Mouse (Mus musculus) brain, embryonic 14.5 days (tissue): ENCODE measurements around the gene Sdr9c7.

Source experiments
- CTCF ChIP-seq: fragments of 200-500 bp; IDR thresholded peaks from 2 replicates; pipeline ENCODE4 v1.5.1; 2012; ENCODE audit warnings: inconsistent platforms, mild to moderate bottlenecking, moderate library complexity, borderline replicate concordance; ENCODE audit not compliant: insufficient read depth, insufficient read length; ENCODE audit errors: extremely low read depth
- POLR2A ChIP-seq: fragments of 200-500 bp; IDR thresholded peaks from 2 replicates; pipeline ENCODE4 v1.6.1; 2012; ENCODE audit warnings: mild to moderate bottlenecking, inconsistent platforms, borderline replicate concordance; ENCODE audit not compliant: poor library complexity, insufficient read depth, insufficient read length, severe bottlenecking; ENCODE audit errors: extremely low read depth

- TF ChIP-seq CTCF (no peak), POLR2A (no peak)
Measured at GRCm38 (mm10) chr10:127901751-127902150, 3.4 kb downstream of the Sdr9c7 start.
